Comparison of ENCODE assay signal across 10 mouse cellular contexts in the genomic region with DNA sequence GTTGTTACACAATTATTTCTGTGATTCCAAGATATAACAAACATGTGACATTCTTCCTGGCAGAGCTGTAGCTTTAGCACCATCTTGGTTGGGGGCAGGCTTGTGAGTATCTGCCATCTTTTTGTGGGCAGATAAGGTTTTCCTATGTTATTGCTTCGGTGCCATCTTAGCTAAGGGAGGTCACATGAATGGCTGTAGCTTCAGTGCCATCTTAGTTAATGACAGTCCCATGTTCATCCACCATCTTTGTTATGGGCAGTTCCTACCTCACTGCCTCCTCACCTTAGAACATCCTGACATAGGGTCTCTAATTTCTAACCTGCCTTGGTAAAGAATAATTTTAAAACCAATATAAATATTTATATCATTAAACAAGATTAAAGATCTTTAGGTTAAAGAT.
"Had no signal": no experiment of that assay in that cellular context is flagged by ENCODE, and none has a peak within 500 bp of the region (broad histone marks: within the 10 kb centered on the region; RNA-seq: fewer than 3 reads in every experiment).

No protein-coding gene starts in this region.

- DNase-seq: lung, adult 18-20 months; lung, embryonic 14.5 days; lung, postnatal 10 days; lung, postnatal 4 days; midbrain, embryonic 14.5 days; retina, postnatal 1 day; right cerebral cortex, postnatal 14 days; thymus, adult 18-20 months; thymus, postnatal 14 days; thymus, postnatal 36 days had no signal
